Mouse (Mus musculus): ENCODE measurements around the gene Rit1. TPM values are rescaled to one million over a fixed set of nuclear protein-coding genes. Genes with fewer than 3 reads are reported as not detected.

Rit1 gene
- total RNA-seq, 2 experiments from 2014 or later = 13.3 to 21.4 TPM

Other genes with a start within 250 kb of the Rit1 start
- 2.3 and 2.6 TPM in 2 replicates for gene Lmna, start 206.9 kb upstream of the Rit1 start, total RNA-seq (2015)
- 5.8 and 9.8 TPM in 2 replicates for gene Lmna, start 206.9 kb upstream of the Rit1 start, total RNA-seq (2017)
- gene Mex3a, start 184.4 kb upstream of the Rit1 start, total RNA-seq (2015) = 3.8 and 3.9 TPM in 2 replicates
- 1.7 and 2.8 TPM in 2 replicates for gene Mex3a, start 184.4 kb upstream of the Rit1 start, total RNA-seq (2017)
- 0.17 TPM in 1 of 2 replicates, not detected in the other for gene Rab25, start 168.5 kb upstream of the Rit1 start, total RNA-seq (2015)
- gene Rab25, start 168.5 kb upstream of the Rit1 start, total RNA-seq (2017) = 0.37 TPM in 1 of 2 replicates, not detected in the other
- 42.4 and 46.4 TPM in 2 replicates for gene Lamtor2, start 163.8 kb upstream of the Rit1 start, total RNA-seq (2015)
- gene Lamtor2, start 163.8 kb upstream of the Rit1 start, total RNA-seq (2017) = 93.9 and 115 TPM in 2 replicates
- 42.0 and 49.7 TPM in 2 replicates for gene Ubqln4, start 163.1 kb upstream of the Rit1 start, total RNA-seq (2015)
- gene Ubqln4, start 163.1 kb upstream of the Rit1 start, total RNA-seq (2017) = 40.6 and 47.5 TPM in 2 replicates
- gene Ssr2, start 141.0 kb upstream of the Rit1 start, total RNA-seq (2015) = 438 and 488 TPM in 2 replicates
- 213 and 253 TPM in 2 replicates for gene Ssr2, start 141.0 kb upstream of the Rit1 start, total RNA-seq (2017)
- 94.1 and 112 TPM in 2 replicates for gene Arhgef2, start 110.9 kb upstream of the Rit1 start, total RNA-seq (2015)
- gene Arhgef2, start 110.9 kb upstream of the Rit1 start, total RNA-seq (2017) = 55.7 and 88.3 TPM in 2 replicates
- gene Rxfp4, start 63.7 kb upstream of the Rit1 start, total RNA-seq (2015) = not detected in 2 replicates
- gene Rxfp4, start 63.7 kb upstream of the Rit1 start, total RNA-seq (2017) = not detected in 2 replicates
- 47.3 and 47.4 TPM in 2 replicates for gene Khdc4, start 31.0 kb upstream of the Rit1 start, total RNA-seq (2015)
- 38.1 and 48.1 TPM in 2 replicates for gene Khdc4, start 31.0 kb upstream of the Rit1 start, total RNA-seq (2017)
- 1.1 and 1.5 TPM in 2 replicates for gene Syt11, start 58.3 kb downstream of the Rit1 start, total RNA-seq (2015)
- 0.54 and 1.0 TPM in 2 replicates for gene Syt11, start 58.3 kb downstream of the Rit1 start, total RNA-seq (2017)
- 17.8 and 18.7 TPM in 2 replicates for gene Gon4l, start 118.4 kb downstream of the Rit1 start, total RNA-seq (2015)
- 25.2 and 35.8 TPM in 2 replicates for gene Gon4l, start 118.4 kb downstream of the Rit1 start, total RNA-seq (2017)
- gene Msto1, start 197.2 kb downstream of the Rit1 start, total RNA-seq (2015) = 14.1 and 14.5 TPM in 2 replicates
- 27.6 and 31.0 TPM in 2 replicates for gene Msto1, start 197.2 kb downstream of the Rit1 start, total RNA-seq (2017)
- gene Ash1l, start 233.8 kb downstream of the Rit1 start, total RNA-seq (2015) = 29.1 and 39.3 TPM in 2 replicates
- 16.8 and 20.8 TPM in 2 replicates for gene Ash1l, start 233.8 kb downstream of the Rit1 start, total RNA-seq (2017)
- 109 and 126 TPM in 2 replicates for gene Dap3, start 234.3 kb downstream of the Rit1 start, total RNA-seq (2015)
- gene Dap3, start 234.3 kb downstream of the Rit1 start, total RNA-seq (2017) = 62.3 and 87.2 TPM in 2 replicates